Comparison of ENCODE assay signal across 8 mouse cellular contexts in genomic region chr6:29693953-29694352, GRCm38 (mm10). TPM values are rescaled to one million over a fixed set of nuclear protein-coding genes. Genes with fewer than 3 reads are reported as not detected.
DNase-seq lines count a peak whose midpoint lies in the region; ATAC-seq lines count a peak whose summit lies in the region.

Tspan33 (plus strand) TSS chr6:29694222.

- peaks cover 6% of the 10 kb centered on the region for H3K4me1 ChIP-seq in hindbrain, embryonic 14.5 days (replicated peaks; ENCODE audit: control insufficient read depth, insufficient read depth, low read length)

- H3K4me3 ChIP-seq in hindbrain, embryonic 14.5 days (replicated peaks; ENCODE audit: low read length): peak within 1 kb of the TSS; percentile 79

- H3K27ac ChIP-seq in hindbrain, embryonic 14.5 days: peak within 1 kb of the TSS; percentile 22; the same call in 1 of the 2 replicates

- under 1% methylated on average over 41 of the region's 41 CpGs for WGBS in hindbrain, embryonic 14.5 days

- peaks cover 9% of the 10 kb centered on the region; the same call in 1 of the 2 replicates for H3K27me3 ChIP-seq in hindbrain, embryonic 14.5 days (ENCODE audit: control insufficient read depth, insufficient read depth, low read length)

- no peaks in the 10 kb centered on the region for H3K9me3 ChIP-seq in hindbrain, embryonic 14.5 days (ENCODE audit: control insufficient read depth, low read length)

- peak; percentile 98 for ATAC-seq in hindbrain, embryonic 14.5 days (ENCODE audit: low FRiP score)

- H3K9ac ChIP-seq in hindbrain, embryonic 14.5 days: peak within 1 kb of the TSS; percentile 74

- peak within 1 kb of the TSS; percentile 100 for H3K4me2 ChIP-seq in hindbrain, embryonic 14.5 days (replicated peaks)

- DNase-seq in T-cell, adult 2 months (ENCODE audit: low spot score): peak; percentile 67
- peak; percentile 95 to 98 for DNase-seq in cerebellum, postnatal 25 days
- DNase-seq in frontal cortex, postnatal 25 days (ENCODE audit: low spot score in 2 of 2): peak; percentile 77 to 86
- DNase-seq in hindbrain, embryonic 14.5 days (ENCODE audit: low spot score): peak; percentile 90
- peak; percentile 92 to 93 for DNase-seq in layer of hippocampus, postnatal 36 days
- DNase-seq in lung, postnatal 25 days (ENCODE audit: low spot score): peak; percentile 94
- DNase-seq in retina, adult 2 months (ENCODE audit: low read depth, low spot score): peak; percentile 74
- DNase-seq in thymus, postnatal 25 days: peak; percentile 87

- no peaks in the 10 kb centered on the region for H3K36me3 ChIP-seq in hindbrain, embryonic 14.5 days (replicated peaks; ENCODE audit: control insufficient read depth, insufficient read depth)

RNA-seq across cellular contexts. Expression of gene Tspan33, which starts in this region (rescaled TPM):
- polyA plus RNA-seq in hindbrain, embryonic 14.5 days (2014; fragmentation: Nextera tagmentation; extraction: Ambion mirVana): 7.9 and 8.6 TPM in 2 replicates
- 10 to 100 TPM; 34.4 to 36.3 TPM for total RNA-seq in layer of hippocampus, postnatal 36 days (2021)

Comparison
In these comparisons a context has a peak if more than half of its experiments do, and no peak if none do; other contexts are left out.
1. Peak in every context shown above with its lines: DNase-seq, ATAC-seq, H3K4me3 ChIP-seq and H3K27ac ChIP-seq.